Mouse (Mus musculus): ENCODE results near the gene Tfip11.

Tfip11 gene

GRCm38 (mm10) chr5:112360077-112360476, 33.9 kb downstream of the Tfip11 start:
- DNase-seq (ENCODE audit: low read depth, low spot score) = no peak

DNA sequence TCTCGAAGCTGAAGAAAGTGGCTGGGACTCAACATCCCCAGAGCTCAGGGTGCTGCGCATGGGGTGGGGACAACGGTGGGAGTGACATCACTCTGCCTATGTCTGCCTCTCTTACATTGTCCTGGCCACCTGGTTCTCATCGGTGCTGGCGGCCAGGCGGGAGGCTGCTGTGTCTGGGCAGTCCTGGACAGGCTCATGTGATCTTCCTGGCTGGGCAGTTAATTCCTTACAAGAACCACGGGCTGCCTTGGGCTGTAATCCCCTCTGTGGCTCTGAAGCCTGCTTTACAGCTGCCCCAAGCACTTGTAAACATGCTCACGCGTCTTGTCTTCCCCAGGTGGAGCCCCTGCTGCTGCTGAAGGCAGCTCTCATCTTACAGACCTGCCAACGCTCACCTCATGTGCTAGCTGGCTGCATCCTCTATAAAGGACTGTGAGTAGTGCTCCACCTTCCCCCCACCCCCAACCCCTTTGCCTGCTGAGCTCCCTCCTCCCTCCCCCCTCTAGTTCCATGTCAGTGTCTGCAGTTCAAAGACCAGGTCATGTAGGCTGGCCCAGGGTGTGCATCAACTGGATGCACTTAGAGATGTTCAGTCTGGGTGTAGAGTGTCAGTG, 38.1 kb downstream of the Tfip11 start:
- DNase-seq (ENCODE audit: low read depth, low spot score) = no peak

DNA sequence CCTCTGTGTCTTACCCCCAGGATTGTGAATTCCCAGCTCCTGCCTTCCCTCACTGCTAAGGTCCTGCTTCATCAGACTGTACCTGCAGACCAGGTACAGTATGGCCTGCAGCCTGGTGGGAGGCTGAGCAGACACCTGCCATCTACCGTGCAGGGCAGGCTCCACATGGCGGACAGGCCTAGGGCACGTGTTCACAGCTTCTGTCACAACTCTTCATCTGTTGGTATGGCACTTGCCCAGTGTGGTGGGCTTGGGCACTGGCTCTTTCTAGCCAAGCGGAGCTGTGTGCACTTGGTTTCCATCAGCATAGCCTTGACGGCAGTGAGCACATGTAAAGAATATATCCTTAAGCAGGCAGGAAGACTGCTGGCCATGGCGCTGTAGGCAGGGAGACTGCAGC, 40.7 kb downstream of the Tfip11 start:
- DNase-seq (ENCODE audit: low read depth, low spot score) = no peak

DNA sequence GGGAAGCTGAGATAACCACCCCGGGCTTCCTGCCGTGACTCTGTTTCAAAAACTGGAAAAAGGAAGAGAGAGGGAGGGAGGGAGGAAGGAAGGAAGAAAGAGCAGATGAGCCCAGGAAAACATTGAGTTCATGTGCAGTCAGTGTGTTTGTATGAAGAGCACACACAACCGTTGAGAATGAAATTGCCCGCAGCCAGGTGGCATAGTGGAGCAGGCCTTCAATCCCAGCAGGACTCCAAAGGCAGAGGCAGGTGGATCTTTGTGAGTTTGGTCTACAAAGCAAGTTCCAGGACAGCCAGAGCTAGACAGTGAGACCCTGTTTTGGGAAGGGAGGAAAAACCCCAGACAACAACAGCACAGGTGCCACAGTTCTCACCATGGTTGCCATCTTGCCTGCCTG, 41.2 kb downstream of the Tfip11 start:
- DNase-seq (ENCODE audit: low read depth, low spot score) = no peak

GRCm38 (mm10) chr5:112367929-112368328, 41.8 kb downstream of the Tfip11 start:
- no peak for DNase-seq (ENCODE audit: low read depth, low spot score)

DNA sequence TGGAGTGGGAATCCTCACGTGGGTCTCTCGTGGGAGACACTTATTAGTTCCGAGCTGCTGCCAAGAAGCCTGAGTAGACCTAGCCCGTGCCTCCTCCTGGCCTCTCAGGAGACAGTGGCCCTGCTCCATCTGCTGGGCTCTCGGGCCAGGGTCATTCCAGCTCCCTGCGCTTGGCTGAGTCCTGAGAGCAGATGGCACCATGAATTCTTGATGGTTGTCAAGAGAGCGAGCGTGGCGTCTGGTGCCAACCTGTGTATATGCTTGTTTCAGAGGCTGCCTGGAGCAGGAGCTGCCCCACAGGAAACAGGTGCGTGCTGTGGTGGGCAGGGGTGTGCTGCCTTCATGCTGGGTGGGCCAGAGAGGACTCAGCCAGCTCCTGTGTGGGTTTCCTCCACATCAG, 42.5 kb downstream of the Tfip11 start:
- no peak for DNase-seq (ENCODE audit: low read depth, low spot score)

GRCm38 (mm10) chr5:112369326-112369725, 43.2 kb downstream of the Tfip11 start:
- no peak for DNase-seq (ENCODE audit: low read depth, low spot score)

- no peak for DNase-seq (ENCODE audit: low read depth, low spot score)
Measured at GRCm38 (mm10) chr5:112370236-112370813, 44.2 kb downstream of the Tfip11 start.

DNA sequence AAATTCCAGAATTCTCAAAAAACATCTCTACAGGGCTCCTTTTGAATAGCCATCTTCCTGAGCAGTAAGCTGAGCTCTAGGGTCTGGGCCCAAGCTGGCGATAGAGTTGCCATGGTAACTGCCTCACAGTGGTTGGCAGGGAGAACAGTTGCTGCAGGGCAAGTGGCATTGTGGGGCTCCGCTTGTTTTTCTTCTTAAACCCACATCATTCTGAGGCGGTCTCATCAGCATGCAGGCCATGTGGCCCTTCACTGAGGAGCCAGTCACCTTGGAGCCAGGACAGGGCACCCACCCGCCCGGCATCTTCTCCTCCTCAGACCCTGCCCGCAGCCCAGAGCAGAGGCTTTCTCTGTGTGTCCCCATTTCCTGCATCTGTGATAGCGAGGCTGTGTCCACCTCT, 45.8 kb downstream of the Tfip11 start:
- no peak for DNase-seq (ENCODE audit: low read depth, low spot score)

DNA sequence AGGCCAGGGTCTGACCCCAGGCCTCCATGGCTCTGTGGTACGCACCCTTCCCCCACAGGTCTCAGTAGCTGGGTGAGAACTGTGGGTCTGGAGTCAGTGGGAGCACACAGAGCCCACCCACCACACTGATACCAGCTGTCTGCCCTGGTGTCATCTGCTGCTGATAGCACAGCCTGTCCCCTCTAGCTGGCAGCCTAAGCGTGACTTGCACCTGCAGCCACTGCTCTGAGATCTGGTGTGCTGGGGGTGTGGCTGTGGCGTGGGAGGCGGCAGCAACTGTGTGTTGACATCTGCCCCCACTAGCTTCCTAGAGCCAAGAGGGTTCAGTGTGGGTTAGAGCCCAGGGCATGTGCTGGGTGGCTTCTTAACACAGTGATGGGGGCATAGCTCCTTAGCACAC, 50.0 kb downstream of the Tfip11 start:
- DNase-seq (ENCODE audit: low read depth, low spot score) = no peak

DNA sequence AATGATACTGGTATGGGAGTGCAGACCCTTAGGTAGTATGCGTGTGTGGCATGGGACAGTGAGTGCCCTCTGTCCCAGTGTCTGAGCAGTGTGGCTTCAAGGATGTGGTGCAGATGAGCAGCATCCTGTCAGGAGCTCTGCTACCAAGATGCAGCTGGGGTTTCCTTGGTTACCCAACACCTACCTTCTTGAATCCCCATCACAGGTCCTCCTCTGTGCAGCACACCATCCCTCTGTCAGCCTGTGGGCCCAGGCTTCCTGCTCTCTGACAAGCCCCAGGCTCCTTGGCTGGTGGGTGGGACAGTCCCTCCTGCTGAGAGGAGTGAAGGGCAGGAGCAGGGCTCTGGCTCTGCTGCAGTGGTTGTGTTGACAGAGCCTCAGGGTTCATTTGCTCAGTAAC, 51.2 kb downstream of the Tfip11 start:
- no peak for DNase-seq (ENCODE audit: low read depth, low spot score)

- no peak for DNase-seq (ENCODE audit: low read depth, low spot score)
Measured at GRCm38 (mm10) chr5:112378716-112379115, 52.6 kb downstream of the Tfip11 start.

GRCm38 (mm10) chr5:112381154-112381553, 55.0 kb downstream of the Tfip11 start:
- DNase-seq (ENCODE audit: low read depth, low spot score) = no peak

DNA sequence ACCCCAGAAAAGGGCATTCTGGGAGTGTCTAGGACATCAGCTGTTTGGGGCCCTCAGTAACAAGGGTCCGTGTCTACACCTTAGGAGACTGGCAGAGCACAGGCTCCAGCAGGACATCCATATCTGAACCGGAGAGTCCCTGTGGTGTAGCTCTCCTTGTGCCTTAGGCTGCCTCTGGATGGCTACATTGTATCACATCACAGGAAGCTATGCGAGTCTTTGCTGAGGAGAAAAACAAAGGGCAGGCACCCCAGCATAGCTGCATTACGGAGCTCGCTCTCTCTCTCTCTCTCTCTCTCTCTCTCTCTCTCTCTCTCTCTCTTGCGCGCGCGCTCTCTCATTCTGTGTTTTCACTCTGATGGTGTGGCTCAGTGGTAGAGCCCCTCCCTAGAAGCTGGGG, 55.9 kb downstream of the Tfip11 start:
- DNase-seq (ENCODE audit: low read depth, low spot score) = no peak

DNA sequence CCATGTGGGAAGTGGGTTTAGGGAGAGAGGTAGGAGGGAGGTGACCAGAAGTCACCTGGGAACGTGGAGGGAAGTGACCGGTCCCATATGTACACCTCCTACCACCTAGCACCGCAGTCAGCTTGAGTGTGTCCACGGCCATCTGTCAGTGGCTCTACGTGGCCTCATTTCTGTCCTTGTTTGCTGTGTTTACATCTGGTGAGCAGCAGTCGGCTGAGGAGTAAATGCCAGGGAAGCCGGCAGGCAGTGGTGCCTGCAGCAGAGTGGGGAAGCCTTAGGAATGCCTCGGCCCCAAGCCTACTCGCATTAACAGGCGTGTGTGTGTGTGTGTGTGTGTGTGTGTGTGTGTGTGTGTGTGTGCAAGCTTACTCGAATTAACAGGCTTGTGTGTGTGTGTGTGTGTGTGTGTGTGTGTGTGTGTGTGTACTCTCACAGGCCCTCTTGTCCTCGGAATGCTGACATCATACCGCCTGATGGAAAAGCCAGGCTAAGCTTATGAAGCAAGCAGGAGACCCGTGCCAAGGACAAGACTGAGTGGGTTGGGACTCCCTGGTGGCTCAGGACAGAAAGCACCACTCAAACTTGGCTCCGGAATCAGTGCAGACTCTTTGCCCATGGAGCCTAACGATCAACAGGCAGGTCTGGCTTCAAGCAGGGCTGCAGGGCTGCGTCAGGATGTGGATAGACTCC, 56.6 kb downstream of the Tfip11 start:
- DNase-seq (ENCODE audit: low read depth, low spot score) = no peak

DNA sequence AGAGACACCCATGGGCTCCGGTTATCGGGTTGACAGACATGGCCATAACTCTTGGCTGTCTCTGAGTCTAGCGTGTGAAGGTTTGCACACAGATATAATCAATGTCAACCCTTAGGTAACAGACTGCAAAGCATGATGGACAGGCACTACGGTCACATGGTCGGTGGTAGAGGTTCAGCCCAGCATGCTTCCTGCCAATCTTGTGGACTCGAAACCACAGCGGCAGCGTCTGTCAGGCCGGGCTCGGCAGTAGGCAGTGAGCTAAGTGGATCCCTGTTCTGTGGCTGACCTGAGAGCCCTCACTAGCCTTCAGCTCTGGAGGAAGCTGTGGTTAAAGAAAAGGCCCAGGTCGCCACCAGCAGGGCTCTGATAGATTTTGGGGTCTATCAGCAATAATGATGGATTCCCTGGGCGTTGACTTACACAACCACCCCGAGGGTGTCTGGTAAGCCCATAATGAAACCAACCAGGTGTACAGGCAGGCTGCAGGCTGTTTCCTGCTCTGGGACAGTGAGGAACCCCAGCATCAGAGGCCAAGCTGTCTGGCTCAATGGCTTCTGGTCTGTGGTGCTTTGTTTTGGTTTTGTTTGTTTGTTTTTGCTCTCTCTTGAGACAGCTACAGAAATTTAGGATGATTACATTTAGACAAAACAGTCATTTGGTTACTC, 58.8 kb downstream of the Tfip11 start:
- no peak for DNase-seq (ENCODE audit: low read depth, low spot score)

DNA sequence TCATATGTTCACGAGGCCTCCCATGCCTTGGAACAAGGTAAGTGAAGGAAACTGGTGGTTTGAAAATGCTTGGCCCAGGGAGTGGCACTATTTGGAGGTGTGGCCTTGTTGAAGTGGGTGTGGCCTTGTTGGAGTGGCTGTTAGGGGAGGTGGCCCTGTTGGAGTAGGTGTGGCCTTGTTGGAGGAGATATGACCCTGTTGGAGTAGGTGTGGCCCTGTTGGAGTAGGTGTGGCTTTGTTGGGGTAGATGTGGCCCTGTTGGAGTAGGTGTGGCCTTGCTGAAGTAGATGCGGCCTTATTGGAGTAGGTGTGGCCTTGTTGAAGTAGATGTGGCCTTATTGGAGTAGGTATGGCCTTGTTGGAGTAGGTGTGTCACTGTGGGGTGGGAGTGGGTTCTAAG, 59.8 kb downstream of the Tfip11 start:
- no peak for DNase-seq (ENCODE audit: low read depth, low spot score)
